Mouse (Mus musculus) heart, embryonic 16.5 days (tissue): Measurements from ENCODE around the gene Csdc2. TPM values are rescaled to one million over a fixed set of nuclear protein-coding genes. Genes with fewer than 3 reads are reported as not detected.

ENCODE experiments used
- ATAC-seq: fragments of 200-750 bp; cut with Nextera tagmentation; replicated peaks from 2 replicates; pipeline ENCODE4 v1.8.0; 2017; ENCODE audit warnings: moderate number of reproducible peaks; ENCODE audit not compliant: insufficient read depth, low FRiP score; ENCODE audit errors: extremely low read depth
- H3K27ac ChIP-seq: fragments of 300-500 bp; sonication (generic); 2 replicates; pipeline ENCODE4 v1.5.1; 2014; ENCODE audit warnings: mild to moderate bottlenecking, low read length, control low read depth, moderate library complexity
- H3K27me3 ChIP-seq: fragments of 300-500 bp; sonication (generic); 2 replicates; pipeline ENCODE4 v1.6.1; 2014; ENCODE audit warnings: low read length, mixed read lengths; ENCODE audit not compliant: control insufficient read depth, insufficient read depth
- H3K36me3 ChIP-seq: fragments of 300-500 bp; sonication (generic); 2 replicates; pipeline ENCODE4 v1.6.1; 2014; ENCODE audit not compliant: control insufficient read depth, insufficient read depth
- H3K4me1 ChIP-seq: fragments of 300-500 bp; sonication (generic); 2 replicates; pipeline ENCODE4 v1.6.1; 2014; ENCODE audit warnings: low read length, mixed read lengths; ENCODE audit not compliant: control insufficient read depth, insufficient read depth
- H3K4me2 ChIP-seq: fragments of 300-500 bp; sonication (generic); 2 replicates; pipeline ENCODE4 v1.6.1; 2014; ENCODE audit warnings: low read depth, mild to moderate bottlenecking, control low read depth, low read length
- H3K4me3 ChIP-seq: fragments of 300-500 bp; sonication (generic); 2 replicates; pipeline ENCODE4 v1.5.1; 2014; ENCODE audit warnings: mild to moderate bottlenecking, control low read depth, low read length
- H3K9ac ChIP-seq: fragments of 300-500 bp; sonication (generic); 2 replicates; pipeline ENCODE4 v1.6.1; 2014; ENCODE audit warnings: low read length, control low read depth
- H3K9me3 ChIP-seq: fragments of 300-500 bp; sonication (generic); replicated peaks from 2 replicates; pipeline ENCODE4 v1.6.1; 2016; ENCODE audit warnings: low read length; ENCODE audit not compliant: control insufficient read depth
- WGBS: fragments of 180-500 bp; shearing (Covaris S2); extraction: QIAGEN DNeasy Blood & Tissue Kit; methylation state at CpG from one replicate; pipeline ENCODE4 v1.1.7; 2014; 5-methylcytosine and 5-hydroxymethylcytosine counted together
- polyA plus RNA-seq: library from polyadenylated mRNA; unstranded; fragments of >200 nt; fragmentation: Nextera tagmentation; extraction: Ambion mirVana; gene quantifications from 2 replicates; pipeline ENCODE4 v1.2.1, GENCODE M21; 2015

Gene Csdc2
- polyA plus RNA-seq, 1 experiment from 2014 or later, result 5.4 TPM

GRCm38 (mm10) chr15:81943176-81943749 is 6.7 kb downstream of the Csdc2 start:
- Histone ChIP-seq H3K4me3 (no peak overlapping the region), H3K9me3 (no peaks in the 10 kb centered on the region), H3K27me3 (no peaks in the 10 kb centered on the region), H3K27ac (no peak overlapping the region), H3K4me2 (no peak overlapping the region), H3K36me3 (no peaks in the 10 kb centered on the region), H3K4me1 (no peaks in the 10 kb centered on the region), H3K9ac (no peak overlapping the region)
- no peak for ATAC-seq
- WGBS, result 25% methylated on average over 9 of the region's 9 CpGs

DNA sequence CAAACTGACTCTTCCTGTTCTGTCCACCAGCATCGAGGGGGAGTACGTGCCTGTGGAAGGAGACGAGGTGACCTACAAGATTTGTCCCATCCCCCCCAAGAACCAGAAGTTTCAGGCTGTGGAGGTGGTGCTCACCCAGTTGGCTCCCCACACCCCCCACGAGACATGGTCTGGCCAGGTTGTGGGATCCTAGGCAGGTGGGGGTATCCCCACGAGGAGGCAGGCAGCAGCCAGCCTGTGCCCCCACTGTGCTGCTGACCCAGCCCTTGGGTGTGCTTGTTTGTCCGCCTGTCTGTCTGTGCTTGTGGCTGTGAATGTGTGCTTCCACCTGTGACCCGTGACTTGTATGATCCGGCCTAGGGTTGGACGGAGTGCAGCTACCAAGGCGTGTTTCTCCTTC is 12.5 kb downstream of the Csdc2 start:
- WGBS, result 79% methylated on average over 10 of the region's 10 CpGs
- H3K4me1 ChIP-seq, result no peaks in the 10 kb centered on the region
- ATAC-seq, result no peak
- H3K4me2 ChIP-seq, result no peak overlapping the region
- H3K4me3 ChIP-seq, result no peak overlapping the region
- H3K27me3 ChIP-seq, result no peaks in the 10 kb centered on the region
- no peak overlapping the region for H3K27ac ChIP-seq
- no peaks in the 10 kb centered on the region for H3K36me3 ChIP-seq
- H3K9ac ChIP-seq, result no peak overlapping the region
- no peaks in the 10 kb centered on the region for H3K9me3 ChIP-seq

DNA sequence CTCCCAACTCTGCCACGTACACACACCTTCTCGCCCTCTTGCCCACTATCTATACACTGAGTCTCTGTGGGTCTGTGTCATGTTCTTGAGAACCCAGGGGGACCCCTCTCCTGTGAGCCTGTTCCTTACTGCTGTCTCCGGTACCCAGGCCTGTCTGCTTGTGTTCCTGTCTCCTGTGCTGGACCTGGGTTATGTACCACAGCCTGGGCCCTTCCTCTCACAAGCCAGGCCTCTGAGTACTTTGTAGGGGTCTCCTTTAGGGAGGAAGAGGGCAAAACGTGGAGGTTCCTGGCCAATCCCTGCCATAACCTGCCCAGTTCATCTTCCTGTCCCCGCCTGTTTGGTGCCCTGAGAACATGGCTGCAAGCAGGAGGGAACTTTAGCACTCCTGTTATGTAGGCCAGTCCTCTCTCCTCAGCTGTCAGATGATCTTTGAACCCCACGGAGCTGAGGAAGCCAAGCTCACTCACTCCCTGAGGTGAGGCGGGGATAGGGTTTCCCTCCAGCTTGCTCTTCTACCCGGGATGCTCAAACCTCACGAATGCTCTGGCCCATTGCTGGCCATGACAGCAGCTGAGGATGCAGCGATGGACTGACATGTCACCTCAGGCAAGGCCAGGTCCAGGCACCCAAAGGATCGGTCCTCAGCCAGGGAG is 13.0 kb downstream of the Csdc2 start:
- WGBS, result 67% methylated on average over 11 of the region's 11 CpGs
- H3K4me2 ChIP-seq, result no peak overlapping the region
- H3K4me1 ChIP-seq, result no peaks in the 10 kb centered on the region
- H3K27me3 ChIP-seq, result no peaks in the 10 kb centered on the region
- no peak overlapping the region for H3K9ac ChIP-seq
- no peak overlapping the region for H3K4me3 ChIP-seq
- no peak overlapping the region for H3K27ac ChIP-seq
- H3K36me3 ChIP-seq, result 0 out of 2 replicates have a peak, but pooled peaks cover 3% of the 10 kb centered on the region
- ATAC-seq, result no peak
- H3K9me3 ChIP-seq, result no peaks in the 10 kb centered on the region

- WGBS, result 76% methylated on average over 5 of the region's 5 CpGs
- H3K27me3 ChIP-seq, result no peaks in the 10 kb centered on the region
- no peak for ATAC-seq
- no peaks in the 10 kb centered on the region for H3K4me1 ChIP-seq
- H3K9me3 ChIP-seq, result no peaks in the 10 kb centered on the region
- H3K9ac ChIP-seq, result no peak overlapping the region
- H3K36me3 ChIP-seq, result 0 out of 2 replicates have a peak, but pooled peaks cover 3% of the 10 kb centered on the region
- no peak overlapping the region for H3K27ac ChIP-seq
- H3K4me3 ChIP-seq, result no peak overlapping the region
- H3K4me2 ChIP-seq, result no peak overlapping the region
Observed at GRCm38 (mm10) chr15:81950716-81951115, 14.2 kb downstream of the Csdc2 start.

DNA sequence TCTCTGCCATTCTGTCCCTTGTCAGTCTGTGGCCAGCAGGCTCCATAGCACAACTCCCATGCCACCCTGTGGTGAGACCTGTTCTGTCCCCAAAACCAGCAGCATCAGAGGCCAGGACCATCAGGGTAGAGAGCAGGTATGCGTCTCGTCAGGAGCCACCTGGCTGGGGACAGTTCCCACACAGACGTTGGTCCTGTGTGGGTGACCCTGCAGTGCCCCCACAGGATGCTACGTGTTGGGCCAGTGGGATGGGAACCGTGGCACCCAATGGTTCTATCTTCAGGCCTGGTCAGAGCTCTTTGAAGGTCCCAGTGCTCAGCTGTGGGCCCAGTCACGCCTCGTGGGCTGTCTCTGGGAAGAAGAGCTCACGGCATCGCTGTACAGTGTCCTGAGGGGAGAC is 14.6 kb downstream of the Csdc2 start:
- Histone ChIP-seq H3K9ac (no peak overlapping the region), H3K27ac (no peak overlapping the region), H3K4me1 (no peaks in the 10 kb centered on the region), H3K4me3 (no peak overlapping the region), H3K9me3 (no peaks in the 10 kb centered on the region), H3K36me3 (0 out of 2 replicates have a peak, but pooled peaks cover 3% of the 10 kb centered on the region), H3K27me3 (no peaks in the 10 kb centered on the region), H3K4me2 (no peak overlapping the region)
- 89% methylated on average over 9 of the region's 9 CpGs for WGBS
- no peak; the same call in 1 of the 2 replicates for ATAC-seq

DNA sequence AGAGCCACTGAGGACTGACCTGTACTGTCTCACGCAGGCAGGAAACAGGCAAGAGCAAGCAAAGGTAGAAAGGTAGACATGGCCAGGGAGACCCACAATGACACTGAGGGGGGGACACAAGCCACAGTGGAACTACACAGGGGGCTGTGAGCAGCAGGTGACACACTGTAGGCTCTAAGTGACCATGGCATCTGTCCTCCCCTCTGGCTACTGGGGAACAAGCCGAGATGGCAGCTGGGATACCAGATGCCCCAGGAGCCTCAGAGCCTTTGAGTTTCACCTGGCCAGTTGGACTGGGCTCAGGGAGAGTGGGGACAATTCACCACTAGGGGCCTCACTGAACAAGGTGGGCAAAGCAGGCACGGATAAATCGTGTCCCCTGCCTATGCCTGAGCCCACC is 15.8 kb downstream of the Csdc2 start:
- Histone ChIP-seq H3K4me3 (no peak overlapping the region), H3K9me3 (no peaks in the 10 kb centered on the region), H3K9ac (no peak overlapping the region), H3K4me2 (no peak overlapping the region), H3K4me1 (no peaks in the 10 kb centered on the region), H3K27ac (no peak overlapping the region), H3K27me3 (no peaks in the 10 kb centered on the region), H3K36me3 (0 out of 2 replicates have a peak, but pooled peaks cover 3% of the 10 kb centered on the region)
- WGBS, result 85% methylated on average over 4 of the region's 4 CpGs
- ATAC-seq, result no peak

- H3K27ac ChIP-seq, result no peak overlapping the region
- no peak overlapping the region for H3K4me2 ChIP-seq
- no peak overlapping the region for H3K4me3 ChIP-seq
- H3K4me1 ChIP-seq, result no peaks in the 10 kb centered on the region
- no peak for ATAC-seq
- no peak overlapping the region for H3K9ac ChIP-seq
- H3K36me3 ChIP-seq, result 0 out of 2 replicates have a peak, but pooled peaks cover 3% of the 10 kb centered on the region
- no peaks in the 10 kb centered on the region for H3K9me3 ChIP-seq
- WGBS, result 95% methylated on average over 9 of the region's 9 CpGs
- H3K27me3 ChIP-seq, result no peaks in the 10 kb centered on the region
Observed at GRCm38 (mm10) chr15:81954151-81954583, 17.6 kb downstream of the Csdc2 start.

GRCm38 (mm10) chr15:81954716-81955115 is 18.2 kb downstream of the Csdc2 start:
- Histone ChIP-seq H3K4me2 (no peak overlapping the region), H3K27me3 (no peaks in the 10 kb centered on the region), H3K9me3 (no peaks in the 10 kb centered on the region), H3K27ac (no peak overlapping the region), H3K4me1 (0 out of 2 replicates have a peak, but pooled peaks cover under 1% of the 10 kb centered on the region), H3K36me3 (0 out of 2 replicates have a peak, but pooled peaks cover 3% of the 10 kb centered on the region), H3K9ac (no peak overlapping the region), H3K4me3 (no peak overlapping the region)
- WGBS, result 88% methylated on average over 6 of the region's 6 CpGs
- ATAC-seq, result no peak

DNA sequence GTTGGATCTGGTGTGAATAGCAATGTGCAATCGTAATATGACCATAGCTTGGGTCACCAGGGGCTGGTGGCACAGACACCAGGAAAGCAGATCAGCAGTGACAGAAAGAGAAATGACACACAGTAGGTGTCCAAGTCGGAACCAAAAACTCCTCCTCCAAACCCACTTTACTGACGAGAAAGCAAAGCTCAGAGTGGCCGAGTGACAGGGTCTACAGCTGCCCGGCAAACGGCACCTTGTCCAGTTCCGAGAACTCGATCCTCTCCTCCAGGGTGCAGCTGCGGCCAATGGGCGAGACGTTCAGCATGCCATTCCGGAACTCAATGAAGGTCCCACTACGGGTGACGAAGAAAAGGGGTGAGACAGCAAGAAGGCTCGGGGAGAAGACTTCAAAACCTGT is 18.9 kb downstream of the Csdc2 start:
- H3K27ac ChIP-seq, result no peak overlapping the region
- H3K36me3 ChIP-seq, result 0 out of 2 replicates have a peak, but pooled peaks cover 3% of the 10 kb centered on the region
- H3K27me3 ChIP-seq, result no peaks in the 10 kb centered on the region
- ATAC-seq, result no peak
- H3K4me3 ChIP-seq, result no peak overlapping the region
- H3K4me1 ChIP-seq, result peaks cover 5% of the 10 kb centered on the region; the same call in 1 of the 2 replicates
- no peak overlapping the region for H3K9ac ChIP-seq
- no peaks in the 10 kb centered on the region for H3K9me3 ChIP-seq
- 90% methylated on average over 15 of the region's 15 CpGs for WGBS
- no peak overlapping the region for H3K4me2 ChIP-seq
